Mouse (Mus musculus) left cerebral cortex, adult 11 months (tissue): ENCODE measurements around the gene Flot2.
"Not testable (repeated sequence)": the region's sequence is repeated elsewhere in the genome, so short reads cannot be mapped to it uniquely, and the experiment has no call there.

ENCODE experiments used
- DNase-seq: peaks from one replicate; pipeline ENCODE4 v3.0.0; 2022; ENCODE audit warnings: low spot score

Gene Flot2

DNA sequence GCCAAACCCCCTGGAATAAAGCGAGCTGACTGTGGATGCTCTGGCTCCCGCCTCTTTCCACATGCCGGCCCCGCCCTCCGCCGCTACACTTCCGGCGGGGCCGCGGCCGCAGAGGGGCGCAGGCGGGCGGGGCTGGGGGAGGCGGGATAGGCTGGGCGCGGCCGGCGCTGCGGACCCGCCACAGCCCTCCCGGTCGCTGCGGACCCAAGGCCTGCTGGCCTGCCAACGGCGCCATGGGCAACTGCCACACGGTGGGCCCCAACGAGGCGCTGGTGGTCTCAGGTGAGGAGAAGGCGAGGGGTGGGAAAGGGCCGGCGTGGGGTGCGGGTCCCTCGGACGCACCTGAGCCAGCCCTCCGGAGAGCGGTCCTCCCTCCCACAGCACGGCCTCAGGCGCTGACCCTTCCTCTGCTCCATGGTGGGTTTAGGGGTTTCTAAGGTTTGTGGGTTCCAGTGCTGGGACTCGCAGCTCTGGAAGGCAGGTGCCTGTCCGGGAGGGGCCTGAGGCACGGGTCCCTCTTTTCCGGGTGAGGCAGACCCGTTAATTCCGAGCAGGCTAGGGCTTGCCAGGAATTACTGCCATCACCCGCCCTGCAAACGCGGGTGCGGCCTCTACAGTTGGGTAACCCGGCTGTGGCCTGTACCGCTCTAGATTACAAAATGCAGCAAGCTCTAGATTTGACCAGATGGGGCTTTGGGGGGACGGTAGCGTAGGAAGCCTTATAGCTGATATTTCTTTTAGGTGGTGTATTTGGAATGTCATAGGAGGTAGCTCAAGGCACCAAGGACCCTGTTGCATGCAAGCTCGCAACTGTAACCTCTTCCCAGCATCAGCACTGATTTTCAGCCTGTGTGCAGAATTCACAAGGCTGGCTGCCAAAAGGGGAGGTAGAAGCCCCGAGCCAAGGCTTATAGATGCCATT is at the start of gene Flot2:
TSS of gene Flot2 (plus strand) at position 101 of the 922 bp plus-strand sequence.
- DNase-seq = no peak

DNA sequence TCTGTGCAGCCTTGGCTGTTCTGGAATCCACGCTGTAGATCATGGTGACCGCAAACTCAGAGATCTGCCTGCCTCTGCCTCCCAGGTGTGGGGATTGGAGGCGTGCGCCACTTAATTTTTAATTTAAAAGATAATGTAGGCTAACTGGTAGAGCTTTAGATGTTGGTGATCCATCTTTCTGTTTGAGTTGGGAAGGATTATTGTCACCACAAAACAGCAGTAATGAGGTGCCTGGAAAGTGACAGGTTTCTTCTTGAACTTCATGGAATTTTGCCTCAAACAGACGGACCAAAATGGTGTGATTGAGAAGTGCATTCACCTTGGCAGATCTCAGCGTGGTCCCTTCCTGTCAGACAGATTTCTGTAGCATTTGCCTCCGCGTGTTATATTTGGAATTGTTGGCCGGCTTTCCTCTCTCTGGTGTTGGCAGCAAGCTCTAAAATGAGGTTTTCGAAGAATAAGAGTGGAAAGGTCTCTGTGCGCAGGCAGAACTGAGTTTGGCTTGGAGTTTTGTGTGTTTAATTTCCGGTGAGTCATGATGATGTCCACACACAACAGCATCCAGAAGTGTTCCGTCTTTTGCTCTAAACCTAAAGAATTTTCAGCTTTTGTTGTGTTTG is 48.5 kb upstream of the Flot2 start:
- DNase-seq = no peak

DNA sequence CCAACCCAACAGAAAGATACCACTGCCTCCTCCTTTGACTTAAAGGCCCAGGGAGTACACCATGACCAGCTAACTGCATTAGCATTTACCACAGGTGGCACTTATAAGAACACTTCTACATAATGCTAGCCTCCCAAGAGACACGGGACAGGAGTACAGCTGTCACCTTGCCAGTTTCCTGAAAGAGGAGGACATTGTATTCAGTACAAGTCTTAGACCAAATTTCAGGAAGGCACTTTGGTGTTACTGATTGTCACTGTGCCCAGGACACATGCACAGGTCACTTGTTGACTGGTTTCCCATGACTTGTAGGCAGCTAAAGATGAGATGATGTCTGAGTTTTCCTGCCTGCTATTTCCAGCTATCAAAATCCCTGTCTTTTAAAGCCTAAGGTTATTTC is 42.2 kb upstream of the Flot2 start:
- DNase-seq = no peak

DNA sequence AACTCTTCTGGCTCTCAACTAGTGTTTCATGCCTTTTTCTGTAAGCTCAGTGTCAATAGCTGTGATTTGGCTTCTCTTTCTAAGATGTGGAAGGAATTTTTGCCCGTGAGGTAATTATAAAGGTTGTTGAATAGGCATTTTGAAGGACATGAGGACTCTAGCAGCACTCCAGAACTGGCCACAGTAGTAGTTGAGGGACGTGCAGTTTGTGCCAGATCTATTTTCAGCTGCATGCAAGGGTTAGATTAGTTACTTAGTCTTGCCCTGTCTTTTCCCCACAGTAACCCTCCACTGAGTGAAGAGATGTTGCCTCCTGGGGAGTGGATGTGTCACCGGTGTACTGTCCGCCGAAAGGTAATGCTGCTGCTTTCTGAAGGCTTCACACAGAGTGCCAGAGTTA is 31.3 kb upstream of the Flot2 start:
- no peak for DNase-seq

DNA sequence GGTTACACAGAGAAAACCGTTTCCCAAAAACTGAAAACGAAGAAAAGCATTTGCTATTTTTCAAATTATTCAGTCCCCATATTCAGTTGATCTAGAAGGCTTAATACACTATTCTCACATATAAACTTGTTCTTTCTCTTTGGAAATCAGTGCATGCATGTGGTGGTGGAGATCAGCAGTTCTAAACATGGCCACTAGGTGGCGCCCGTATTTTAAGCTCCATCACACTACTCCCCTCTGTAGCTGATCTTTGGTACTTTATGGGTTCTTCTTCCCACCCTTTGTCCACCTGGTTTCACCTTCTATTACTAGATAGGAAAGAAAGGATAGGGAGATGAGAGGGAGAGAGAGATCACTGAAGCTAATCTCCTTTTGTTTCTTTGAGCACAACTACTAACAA is 18.1 kb upstream of the Flot2 start:
- DNase-seq = no peak

DNA sequence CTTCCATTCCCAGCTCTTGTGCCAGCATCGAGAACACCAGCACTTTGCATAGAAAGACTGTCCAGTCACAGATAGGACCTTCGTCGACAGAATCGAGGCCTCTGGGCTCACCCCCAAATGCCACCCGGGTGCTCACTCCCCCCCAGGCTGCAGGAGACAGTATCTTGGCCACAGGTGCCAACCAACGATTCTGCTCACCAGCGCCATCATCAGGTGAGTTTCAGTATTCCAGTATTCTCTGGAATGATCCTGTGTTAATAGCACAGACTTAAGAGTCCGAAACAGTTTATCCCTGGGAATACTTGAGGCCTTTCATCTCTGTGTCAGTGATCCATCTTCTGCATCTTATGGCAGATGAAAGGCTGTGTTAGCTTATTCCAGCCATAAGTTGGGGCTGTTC is 14.1 kb upstream of the Flot2 start:
- no peak for DNase-seq

DNA sequence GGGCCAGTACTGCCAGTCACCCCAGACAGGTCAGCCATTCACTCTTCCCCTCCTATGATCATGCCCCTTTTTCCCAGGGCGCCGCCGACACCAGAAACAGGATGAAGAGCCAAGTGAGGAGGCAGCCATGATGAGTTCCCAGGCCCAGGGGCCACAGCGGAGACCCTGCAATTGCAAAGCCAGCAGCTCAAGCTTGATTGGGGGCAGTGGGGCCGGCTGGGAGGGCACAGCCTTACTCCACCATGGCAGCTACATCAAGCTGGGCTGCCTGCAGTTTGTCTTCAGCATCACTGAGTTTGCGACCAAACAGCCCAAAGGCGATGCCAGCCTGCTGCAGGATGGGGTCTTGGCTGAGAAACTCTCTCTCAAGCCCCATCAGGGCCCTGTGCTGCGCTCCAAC is 8.5 kb upstream of the Flot2 start:
- DNase-seq = no peak

DNA sequence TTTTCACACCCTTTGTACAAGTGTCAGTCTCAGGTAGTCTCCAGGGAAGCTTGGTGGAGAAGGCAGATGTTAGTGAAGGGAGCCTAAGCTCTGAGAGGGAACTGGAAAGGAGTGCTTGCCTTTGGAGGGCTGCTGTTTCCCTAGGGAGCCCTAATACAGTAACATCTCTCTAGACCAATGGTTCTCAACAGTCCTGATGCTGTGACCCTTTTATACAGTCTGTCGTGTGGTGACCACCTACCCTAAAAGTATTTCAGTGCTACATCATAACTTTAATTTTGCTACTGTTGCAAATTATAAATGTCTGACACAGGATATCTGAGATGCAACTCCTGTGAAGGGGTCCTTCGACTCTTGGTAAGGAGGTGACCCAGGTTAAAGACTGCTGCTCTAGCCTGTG is 7.1 kb upstream of the Flot2 start:
- no peak for DNase-seq

DNA sequence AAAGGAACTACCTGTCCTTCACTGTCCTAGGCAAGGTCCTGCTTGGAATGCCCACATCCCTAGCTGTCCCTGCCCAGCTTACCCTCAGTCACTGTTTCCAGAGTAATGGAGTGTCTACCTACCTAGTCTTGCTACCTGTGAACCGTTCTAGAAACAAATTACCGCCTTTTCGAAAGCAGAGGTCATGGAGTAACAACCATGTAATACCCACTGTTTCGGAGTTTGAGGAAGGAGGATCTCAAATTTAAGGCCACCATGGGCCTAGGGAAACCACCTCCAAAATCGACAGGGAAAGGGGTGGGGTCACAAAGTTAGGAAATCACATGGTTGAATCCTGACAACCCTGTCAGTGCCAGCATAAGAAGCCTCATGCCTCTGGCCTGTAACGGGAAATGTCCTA is 6.3 kb upstream of the Flot2 start:
- DNase-seq = no peak

DNA sequence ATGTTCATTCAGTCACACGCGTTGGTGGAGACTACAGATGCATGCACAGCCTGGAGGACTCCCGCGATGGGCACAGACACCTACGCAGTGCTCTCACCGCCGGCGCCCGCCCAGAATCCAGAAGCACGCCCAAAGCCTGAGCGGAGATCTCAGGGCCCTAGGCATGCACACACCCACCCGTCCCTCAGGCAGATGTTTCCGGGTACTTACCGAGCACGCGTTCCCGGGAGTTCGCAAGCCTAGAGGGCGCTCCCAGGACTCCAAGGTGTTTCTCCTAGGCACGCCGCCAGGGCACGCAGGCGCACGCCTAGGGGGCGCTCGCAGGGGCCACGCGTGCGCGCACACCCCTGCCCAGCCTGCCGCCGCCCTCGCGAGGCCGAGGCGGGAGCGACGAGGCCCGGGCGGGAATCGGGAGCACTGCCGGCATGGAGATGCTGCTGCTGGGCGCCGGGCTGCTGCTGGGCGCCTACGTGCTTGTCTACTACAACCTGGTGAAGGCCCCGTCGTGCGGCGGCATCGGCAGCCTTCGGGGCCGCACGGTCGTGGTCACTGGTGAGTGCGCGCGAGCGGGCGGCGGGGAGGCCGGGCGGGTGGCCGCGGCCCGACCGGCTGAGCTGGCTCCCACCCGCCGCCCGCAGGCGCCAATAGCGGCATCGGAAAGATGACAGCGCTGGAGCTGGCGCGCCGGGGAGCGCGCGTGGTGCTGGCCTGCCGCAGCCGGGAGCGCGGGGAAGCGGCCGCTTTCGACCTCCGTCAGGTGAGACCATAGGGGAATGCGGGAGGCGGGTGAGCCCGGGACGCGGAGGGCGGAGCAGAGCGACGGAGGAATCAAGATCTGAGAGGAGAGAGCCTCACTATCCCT is 5.6 kb upstream of the Flot2 start, which contains the start of gene Dhrs13:
TSS of gene Dhrs13 (plus strand) at position 334 of the 862 bp plus-strand sequence.
- DNase-seq = peak; percentile 85

DNA sequence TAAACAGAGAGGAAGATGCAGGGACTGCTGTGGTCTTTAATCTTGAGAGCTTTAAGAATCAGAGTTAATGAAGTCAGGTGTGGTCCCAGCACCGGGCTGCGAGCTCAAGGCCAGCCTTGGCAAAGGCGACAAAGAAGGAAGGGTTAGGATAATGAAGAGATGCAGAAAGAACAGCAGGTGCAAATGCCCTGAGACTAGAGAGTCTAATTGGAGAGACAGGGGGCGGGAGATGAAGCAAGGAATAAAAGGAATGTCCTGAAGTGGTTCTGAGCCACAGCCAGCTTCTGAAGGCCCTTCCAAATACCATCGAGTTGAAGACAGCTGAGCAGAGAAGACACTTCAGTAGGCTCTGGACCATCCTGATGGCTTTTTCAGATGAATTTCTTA is 4.9 kb upstream of the Flot2 start:
- no peak for DNase-seq

DNA sequence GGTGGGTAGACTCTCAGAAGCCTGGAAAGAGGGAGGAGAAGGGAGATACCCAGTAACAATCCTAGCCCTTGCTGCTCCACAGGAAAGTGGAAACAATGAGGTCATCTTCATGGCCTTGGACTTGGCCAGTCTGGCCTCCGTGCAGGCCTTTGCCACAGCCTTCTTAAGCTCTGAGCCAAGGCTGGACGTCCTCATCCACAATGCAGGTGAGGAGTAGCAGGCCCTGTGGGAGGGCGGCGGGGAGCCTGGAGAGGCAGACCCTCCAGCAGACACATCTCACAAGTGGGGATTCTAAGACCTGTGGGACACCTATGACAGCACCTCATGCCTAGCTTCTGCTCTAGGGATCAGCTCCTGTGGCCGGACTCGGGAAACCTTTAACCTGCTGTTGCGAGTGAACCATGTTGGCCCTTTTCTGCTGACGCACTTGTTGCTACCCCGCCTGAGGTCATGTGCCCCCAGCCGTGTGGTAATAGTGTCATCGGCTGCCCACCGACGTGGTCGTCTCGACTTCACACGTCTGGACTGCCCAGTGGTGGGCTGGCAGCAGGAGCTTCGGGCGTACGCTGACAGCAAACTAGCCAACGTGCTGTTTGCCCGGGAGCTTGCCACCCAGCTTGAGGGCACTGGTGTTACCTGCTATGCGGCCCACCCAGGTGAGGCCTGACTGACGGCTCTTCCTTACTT is 3.7 kb upstream of the Flot2 start:
- no peak for DNase-seq

DNA sequence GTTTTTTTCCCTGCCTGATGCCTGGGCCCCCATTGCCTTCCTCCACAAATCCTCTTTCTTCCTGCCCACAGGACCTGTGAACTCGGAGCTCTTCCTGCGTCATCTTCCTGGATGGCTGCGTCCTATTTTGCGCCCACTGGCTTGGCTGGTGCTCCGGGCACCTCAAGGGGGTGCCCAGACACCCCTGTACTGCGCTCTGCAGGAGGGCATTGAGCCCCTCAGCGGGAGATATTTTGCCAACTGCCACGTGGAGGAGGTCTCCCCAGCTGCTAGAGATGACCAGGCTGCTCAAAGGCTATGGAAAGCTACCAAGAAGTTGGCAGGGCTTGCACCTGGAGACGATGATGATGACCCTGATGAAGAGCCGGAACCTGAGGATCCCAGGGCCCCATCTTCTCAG is 940 bp upstream of the Flot2 start:
- no peak for DNase-seq

DNA sequence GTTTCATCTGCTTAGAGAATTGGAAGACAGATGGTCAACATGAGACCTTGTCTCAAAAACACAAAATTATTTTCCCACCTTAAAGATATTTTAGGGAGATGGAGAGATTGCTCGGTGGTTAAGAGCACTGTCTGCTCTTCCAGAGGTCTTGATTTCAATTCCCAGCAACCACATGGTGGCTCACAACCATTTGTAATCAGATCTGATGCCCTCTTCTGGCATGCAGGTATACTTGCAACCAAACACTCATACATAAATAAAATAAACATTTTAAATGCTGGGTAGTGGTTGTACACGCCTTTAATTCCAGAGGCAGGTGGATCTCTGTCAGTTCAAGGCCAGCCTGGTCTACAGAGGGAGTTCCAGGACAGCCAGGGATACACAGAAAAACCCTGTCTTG is 3.1 kb downstream of the Flot2 start:
- DNase-seq = no peak

DNA sequence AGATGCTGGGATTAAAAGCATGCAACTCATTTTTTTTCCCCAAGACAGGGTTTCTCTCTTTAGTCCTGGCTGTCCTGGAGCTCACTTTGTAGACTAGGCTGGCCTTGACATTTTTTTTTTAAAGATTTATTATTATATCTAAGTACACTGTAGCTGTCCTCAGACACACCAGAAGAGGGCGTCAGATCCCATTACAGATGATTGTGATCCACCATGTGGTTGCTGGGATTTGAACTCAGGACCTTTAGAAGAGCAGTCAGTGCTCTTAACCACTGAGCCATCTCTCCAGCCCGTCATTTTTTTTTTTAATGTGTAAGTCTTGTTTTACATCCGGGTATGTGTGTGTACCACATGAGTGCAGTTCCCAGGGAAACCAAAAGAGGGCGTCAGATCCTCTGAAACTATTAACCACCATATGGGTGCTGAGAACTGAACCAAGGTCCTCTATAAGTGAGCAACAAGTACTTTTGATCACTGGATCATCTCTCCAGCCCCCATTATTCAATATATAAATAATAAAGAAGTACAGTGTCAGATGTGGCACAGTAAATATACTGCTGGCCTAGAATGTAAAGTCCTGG is 4.6 kb downstream of the Flot2 start:
- not testable (repeated sequence) for DNase-seq

DNA sequence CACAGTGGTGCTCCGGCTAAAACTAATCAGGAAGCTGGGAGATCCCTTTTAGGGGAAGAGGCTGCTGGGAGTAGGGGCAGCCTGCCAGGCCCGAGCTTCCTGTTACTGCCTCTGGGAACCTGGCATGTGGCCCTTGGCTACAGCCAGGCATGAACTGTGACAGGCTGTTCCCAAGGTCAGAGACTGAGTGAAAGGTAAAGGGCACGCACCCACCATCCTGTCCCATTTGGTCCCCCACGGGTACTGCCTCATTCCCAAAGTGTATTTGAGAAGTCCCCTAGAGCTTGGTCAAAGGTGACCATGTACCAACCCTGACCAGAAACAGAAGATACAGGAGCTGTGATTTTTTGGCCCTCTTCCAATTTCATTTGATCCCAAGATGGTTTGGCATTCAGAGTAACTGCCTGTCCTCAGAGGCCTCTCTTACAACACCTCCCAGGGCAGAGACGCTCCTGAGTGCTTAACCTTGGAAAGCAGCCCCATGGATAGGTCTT is 7.1 kb downstream of the Flot2 start:
- DNase-seq = no peak

DNA sequence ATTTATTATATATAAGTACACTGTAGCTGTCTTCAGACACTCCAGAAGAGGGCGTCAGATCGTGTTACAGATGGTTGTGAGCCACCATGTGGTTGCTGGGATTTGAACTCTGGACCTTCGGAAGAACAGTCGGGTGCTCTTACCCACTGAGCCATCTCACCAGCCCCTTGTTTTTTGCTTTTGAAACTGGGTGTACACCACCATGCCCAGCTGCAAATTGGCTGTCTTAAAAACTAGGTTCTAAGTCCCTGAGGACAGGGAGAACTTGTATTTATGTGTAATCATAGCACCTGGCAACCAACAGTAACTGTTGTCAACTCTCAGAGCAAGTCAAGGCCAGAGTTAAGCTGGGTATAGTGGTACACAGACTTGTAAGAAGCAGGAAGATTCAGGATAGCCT is 10.9 kb downstream of the Flot2 start:
- DNase-seq = not testable (repeated sequence)

DNA sequence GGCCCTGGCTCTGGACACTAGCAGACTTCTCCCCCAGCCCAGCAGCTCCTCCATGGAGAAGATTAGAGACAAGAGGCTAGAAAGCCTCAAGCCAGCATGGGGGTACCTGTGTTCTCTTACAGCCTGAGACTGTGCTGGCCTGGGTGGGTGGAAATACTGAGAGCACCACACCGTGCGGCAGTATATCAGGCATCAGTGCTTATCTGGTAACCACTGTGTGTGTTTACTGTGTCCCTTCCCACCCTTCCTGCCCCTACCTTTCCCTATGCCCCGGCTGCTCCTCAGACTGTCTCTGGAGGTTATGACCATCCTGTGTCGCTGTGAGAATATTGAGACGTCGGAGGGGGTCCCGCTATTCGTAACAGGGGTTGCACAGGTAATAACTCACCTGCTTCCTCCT is 15.3 kb downstream of the Flot2 start:
- DNase-seq = no peak

DNA sequence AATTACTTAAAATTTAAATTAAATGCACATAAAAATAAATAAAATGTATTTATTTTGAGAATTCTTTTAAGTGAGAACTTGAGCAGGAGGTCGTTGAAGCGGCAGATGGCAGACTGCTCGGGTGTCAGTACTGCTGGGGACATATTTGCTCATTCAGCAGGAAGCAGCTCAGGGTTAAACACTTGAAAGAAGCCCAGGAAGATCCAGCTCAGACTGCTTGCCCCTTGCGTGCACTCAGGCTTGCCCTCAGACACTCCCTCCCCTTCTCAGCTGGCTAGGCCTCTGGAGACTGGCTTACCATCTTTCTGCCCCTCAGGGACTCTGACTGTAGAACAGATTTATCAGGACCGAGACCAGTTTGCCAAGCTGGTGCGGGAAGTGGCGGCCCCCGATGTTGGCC is 19.2 kb downstream of the Flot2 start:
- no peak for DNase-seq

DNA sequence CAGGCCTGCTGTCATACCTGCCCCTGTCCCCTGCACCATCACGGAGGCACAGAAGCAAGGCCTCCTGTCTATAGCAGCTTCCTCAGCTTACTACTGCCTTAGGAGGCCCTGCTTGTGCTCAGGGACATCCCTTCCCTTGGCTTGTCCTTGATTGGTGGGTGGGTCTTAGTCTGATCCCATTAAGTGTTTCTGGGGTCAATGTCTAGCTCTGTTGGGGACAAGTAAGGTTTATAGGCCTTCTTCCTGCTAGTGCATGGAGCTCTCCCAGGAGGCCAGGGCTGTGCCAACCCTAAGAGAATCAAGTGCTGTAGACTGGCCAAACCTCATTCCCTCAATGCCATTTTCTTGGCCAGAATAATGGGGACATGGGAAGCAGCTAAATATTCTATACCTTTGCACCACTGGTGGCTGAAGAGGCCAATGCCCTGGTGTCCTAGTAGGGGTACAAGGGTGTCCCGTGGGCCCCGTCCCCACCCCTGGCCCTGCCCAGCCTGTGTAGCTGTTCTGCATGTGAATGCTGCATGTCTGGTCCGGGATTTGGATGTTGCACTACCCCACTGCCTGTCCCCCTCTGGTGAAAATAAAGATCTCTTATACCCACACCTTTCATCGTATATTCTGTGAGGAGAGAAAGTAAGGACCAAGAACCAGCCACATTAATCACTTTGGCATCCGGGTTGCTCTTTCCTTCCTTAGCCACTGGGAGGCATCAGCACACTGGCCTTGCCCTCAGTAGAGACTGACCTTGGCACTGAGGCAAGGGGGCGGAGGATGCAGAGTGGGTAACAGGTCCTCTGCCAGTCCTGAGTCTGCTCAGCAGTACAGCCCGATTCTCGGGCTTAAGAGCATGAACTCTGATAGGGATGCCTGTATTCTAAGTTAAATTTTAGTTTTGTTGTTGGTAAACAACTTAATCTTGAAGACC is 22.4 kb downstream of the Flot2 start:
- DNase-seq = peak; percentile 28
